Mouse (Mus musculus) heart, embryonic 11.5 days (tissue): ENCODE measurements at regions not wholly inside any gene's neighbourhood (a gene's known extent, or its start where the extent isn't known, plus 50 kb on each side); places are given as distances from the start of the nearest gene placed in this dataset.
"Not testable (repeated sequence)": the region's sequence is repeated elsewhere in the genome, so short reads cannot be mapped to it uniquely, and the experiment has no call there.

Source experiments
- ATAC-seq: fragments of 200-750 bp; cut with Nextera tagmentation; replicated peaks from 2 replicates; pipeline ENCODE4 v1.8.0; 2017; ENCODE audit warnings: moderate library complexity; ENCODE audit not compliant: insufficient number of reproducible peaks, low FRiP score, low TSS enrichment
- H3K27ac ChIP-seq: fragments of 300-500 bp; sonication (generic); 2 replicates; pipeline ENCODE4 v1.5.1; 2014; ENCODE audit warnings: mild to moderate bottlenecking, low read depth, low read length
- H3K27me3 ChIP-seq: fragments of 300-500 bp; sonication (generic); 2 replicates; pipeline ENCODE4 v1.6.1; 2014; ENCODE audit warnings: mild to moderate bottlenecking, low read length, mixed read lengths; ENCODE audit not compliant: control insufficient read depth, insufficient read depth
- H3K36me3 ChIP-seq: fragments of 300-500 bp; sonication (generic); 2 replicates; pipeline ENCODE4 v1.6.1; 2014; ENCODE audit warnings: mild to moderate bottlenecking, low read length, moderate library complexity, mixed read lengths; ENCODE audit not compliant: control insufficient read depth, insufficient read depth
- H3K4me1 ChIP-seq: fragments of 300-500 bp; sonication (generic); 2 replicates; pipeline ENCODE4 v1.6.1; 2014; ENCODE audit warnings: low read length; ENCODE audit not compliant: control insufficient read depth, insufficient read depth
- H3K4me2 ChIP-seq: fragments of 300-500 bp; sonication (generic); 2 replicates; pipeline ENCODE4 v1.6.1; 2014; ENCODE audit warnings: mild to moderate bottlenecking, moderate library complexity
- H3K4me3 ChIP-seq: fragments of 300-500 bp; sonication (generic); 2 replicates; pipeline ENCODE4 v1.5.1; 2014; ENCODE audit warnings: low read depth, low read length
- H3K9ac ChIP-seq: fragments of 300-500 bp; sonication (generic); 2 replicates; pipeline ENCODE4 v1.6.1; 2014; ENCODE audit warnings: mild to moderate bottlenecking, low read depth, low read length, moderate library complexity
- H3K9me3 ChIP-seq: fragments of 300-500 bp; sonication (generic); replicated peaks from 2 replicates; pipeline ENCODE4 v1.6.1; 2016; ENCODE audit warnings: low read length; ENCODE audit not compliant: control insufficient read depth
- WGBS: fragments of 180-500 bp; shearing (Covaris S2); extraction: QIAGEN DNeasy Blood & Tissue Kit; methylation state at CpG from one replicate; pipeline ENCODE4 v1.1.7; 2014; ENCODE audit not compliant: insufficient replicate concordance; 5-methylcytosine and 5-hydroxymethylcytosine counted together

- Histone ChIP-seq H3K36me3 (no peaks in the 10 kb centered on the region), H3K9me3 (no peaks in the 10 kb centered on the region), H3K4me3 (no peak overlapping the region), H3K4me2 (no peak overlapping the region), H3K27ac (no peak overlapping the region), H3K9ac (no peak overlapping the region), H3K4me1 (no peaks in the 10 kb centered on the region), H3K27me3 (no peaks in the 10 kb centered on the region)
- no peak for ATAC-seq
- WGBS, result 75% methylated on average over 4 of the region's 4 CpGs
Measured at GRCm38 (mm10) chr19:59516957-59517356, 58.8 kb downstream of the Emx2 start.

- H3K9me3 ChIP-seq, result no peaks in the 10 kb centered on the region
- H3K9ac ChIP-seq, result no peak overlapping the region
- H3K27me3 ChIP-seq, result no peaks in the 10 kb centered on the region
- no peak overlapping the region for H3K4me3 ChIP-seq
- no peaks in the 10 kb centered on the region for H3K36me3 ChIP-seq
- H3K27ac ChIP-seq, result no peak overlapping the region
- WGBS, result 68% methylated on average over 3 of the region's 3 CpGs
- H3K4me2 ChIP-seq, result no peak overlapping the region
- no peak for ATAC-seq
- H3K4me1 ChIP-seq, result no peaks in the 10 kb centered on the region
Measured at GRCm38 (mm10) chr19:59519156-59519555, 61.0 kb downstream of the Emx2 start.

GRCm38 (mm10) chr19:59522176-59522575, 64.0 kb downstream of the Emx2 start:
- no peak for ATAC-seq
- no peak overlapping the region for H3K9ac ChIP-seq
- H3K27me3 ChIP-seq, result no peaks in the 10 kb centered on the region
- whole genome bisulfite sequencing, result 65% methylated on average over 11 of the region's 11 CpGs
- no peak overlapping the region for H3K4me3 ChIP-seq
- no peak overlapping the region for H3K4me2 ChIP-seq
- H3K36me3 ChIP-seq, result no peaks in the 10 kb centered on the region
- H3K27ac ChIP-seq, result no peak overlapping the region
- H3K4me1 ChIP-seq, result no peaks in the 10 kb centered on the region
- no peaks in the 10 kb centered on the region for H3K9me3 ChIP-seq

GRCm38 (mm10) chr19:59523356-59523755, 65.2 kb downstream of the Emx2 start:
- H3K36me3 ChIP-seq, result no peaks in the 10 kb centered on the region
- no peak overlapping the region for H3K27ac ChIP-seq
- no peaks in the 10 kb centered on the region for H3K27me3 ChIP-seq
- H3K9me3 ChIP-seq, result no peaks in the 10 kb centered on the region
- no peak overlapping the region for H3K4me2 ChIP-seq
- no peaks in the 10 kb centered on the region for H3K4me1 ChIP-seq
- ATAC-seq, result no peak
- 78% methylated on average over 10 of the region's 10 CpGs for WGBS
- H3K4me3 ChIP-seq, result no peak overlapping the region
- H3K9ac ChIP-seq, result no peak overlapping the region

- no peaks in the 10 kb centered on the region for H3K4me1 ChIP-seq
- no peak overlapping the region for H3K4me3 ChIP-seq
- H3K9me3 ChIP-seq, result no peaks in the 10 kb centered on the region
- no peaks in the 10 kb centered on the region for H3K27me3 ChIP-seq
- H3K27ac ChIP-seq, result no peak overlapping the region
- no peak overlapping the region for H3K4me2 ChIP-seq
- no peaks in the 10 kb centered on the region for H3K36me3 ChIP-seq
- WGBS, result 70% methylated on average over 4 of the region's 4 CpGs
- no peak overlapping the region for H3K9ac ChIP-seq
- ATAC-seq, result no peak
Measured at GRCm38 (mm10) chr19:59564101-59564500, 105.9 kb downstream of the Emx2 start.

GRCm38 (mm10) chr19:59568907-59569306, 110.7 kb downstream of the Emx2 start:
- Histone ChIP-seq H3K9me3 (no peaks in the 10 kb centered on the region), H3K9ac (no peak overlapping the region), H3K4me2 (no peak overlapping the region), H3K36me3 (no peaks in the 10 kb centered on the region), H3K4me1 (no peaks in the 10 kb centered on the region), H3K4me3 (no peak overlapping the region), H3K27me3 (no peaks in the 10 kb centered on the region), H3K27ac (no peak overlapping the region)
- no peak for ATAC-seq

GRCm38 (mm10) chr19:59569590-59569989, 111.4 kb downstream of the Emx2 start:
- H3K9ac ChIP-seq, ATAC-seq: not testable (repeated sequence)

GRCm38 (mm10) chr19:59574346-59574745, 116.2 kb downstream of the Emx2 start:
- no peak overlapping the region for H3K4me3 ChIP-seq
- H3K27ac ChIP-seq, result no peak overlapping the region
- H3K9me3 ChIP-seq, result no peaks in the 10 kb centered on the region
- 69% methylated on average over 3 of the region's 3 CpGs for WGBS
- no peaks in the 10 kb centered on the region for H3K36me3 ChIP-seq
- no peaks in the 10 kb centered on the region for H3K4me1 ChIP-seq
- no peak overlapping the region for H3K9ac ChIP-seq
- ATAC-seq, result no peak
- no peaks in the 10 kb centered on the region for H3K27me3 ChIP-seq
- H3K4me2 ChIP-seq, result no peak overlapping the region

More at GRCm38 (mm10) chr19:59569590-59569989, 111.4 kb downstream of the Emx2 start:
- H3K36me3 ChIP-seq, H3K4me2 ChIP-seq, H3K4me1 ChIP-seq, H3K27ac ChIP-seq, H3K4me3 ChIP-seq, H3K9me3 ChIP-seq, H3K27me3 ChIP-seq: not testable (repeated sequence)
- WGBS, result 74% methylated on average over 2 of the region's 2 CpGs

GRCm38 (mm10) chr19:59577886-59578285, 119.7 kb downstream of the Emx2 start:
- H3K4me2 ChIP-seq, result no peak overlapping the region
- no peaks in the 10 kb centered on the region for H3K4me1 ChIP-seq
- no peak for ATAC-seq
- no peak overlapping the region for H3K27ac ChIP-seq
- no peaks in the 10 kb centered on the region for H3K9me3 ChIP-seq
- no peak overlapping the region for H3K4me3 ChIP-seq
- 68% methylated on average over 9 of the region's 9 CpGs for WGBS
- no peaks in the 10 kb centered on the region for H3K36me3 ChIP-seq
- H3K27me3 ChIP-seq, result no peaks in the 10 kb centered on the region
- no peak overlapping the region for H3K9ac ChIP-seq
